Mouse (Mus musculus): ENCODE results near the gene Prkar1a.

The Prkar1a gene

DNA sequence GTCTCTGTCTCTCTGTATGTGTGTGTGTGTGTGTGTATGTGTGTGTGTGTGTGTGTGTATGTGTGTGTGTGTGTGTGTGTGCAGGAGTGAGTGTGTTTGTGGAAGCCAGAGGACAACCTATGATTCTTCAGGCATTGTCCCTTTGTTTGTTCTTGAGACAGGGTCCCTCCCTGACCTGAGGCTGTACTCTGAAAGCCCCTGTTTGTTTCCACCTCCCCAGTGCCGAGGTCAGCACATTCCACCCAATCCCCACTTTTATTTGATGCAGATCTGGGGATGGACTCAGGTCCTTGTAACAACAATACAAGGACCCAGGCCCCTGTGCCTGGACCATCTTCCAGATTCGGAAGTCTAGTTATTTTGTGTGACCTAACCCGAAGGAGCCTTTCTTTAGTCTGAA is 58.2 kb downstream of the Prkar1a start:
- DNase-seq: no peak

DNA sequence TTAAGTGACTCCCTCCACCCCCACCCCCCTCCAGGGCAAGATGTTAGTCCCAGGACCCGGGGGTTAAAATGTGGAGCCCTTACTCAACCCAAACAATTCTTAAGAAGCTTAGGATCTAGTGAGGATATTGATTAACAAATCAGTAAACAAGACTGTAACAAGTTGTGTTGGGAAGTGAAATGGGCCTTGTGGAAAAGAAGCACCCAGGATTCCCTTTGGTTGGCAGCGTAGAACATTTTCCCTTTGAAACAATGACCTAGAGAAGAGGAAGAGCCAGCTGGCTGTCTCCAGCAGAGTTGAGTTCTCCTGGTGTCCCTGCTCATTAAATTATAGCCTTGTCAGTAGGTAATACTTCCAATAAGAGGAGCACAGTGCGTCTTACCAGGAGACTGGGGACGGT is 59.6 kb downstream of the Prkar1a start:
- DNase-seq: no peak

DNA sequence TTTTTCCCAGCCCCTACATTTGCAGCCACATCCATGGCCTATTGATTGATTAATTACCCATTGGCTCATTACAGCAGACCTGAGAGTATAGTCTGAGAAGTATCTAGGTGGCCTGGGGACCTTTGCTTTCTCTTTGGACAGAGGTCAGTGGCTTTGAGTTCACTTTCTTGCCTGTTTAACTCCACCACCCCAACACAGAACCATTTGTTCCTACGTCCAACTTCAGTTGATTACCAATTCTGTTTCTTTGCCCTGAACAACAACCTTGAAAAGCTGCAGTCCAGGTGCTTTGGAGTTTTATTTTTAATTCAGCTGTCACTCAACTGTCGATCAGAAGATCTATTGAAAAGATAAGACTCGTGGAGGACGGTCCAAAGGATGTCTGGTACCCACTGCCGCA is 60.3 kb downstream of the Prkar1a start:
- DNase-seq: no peak

DNA sequence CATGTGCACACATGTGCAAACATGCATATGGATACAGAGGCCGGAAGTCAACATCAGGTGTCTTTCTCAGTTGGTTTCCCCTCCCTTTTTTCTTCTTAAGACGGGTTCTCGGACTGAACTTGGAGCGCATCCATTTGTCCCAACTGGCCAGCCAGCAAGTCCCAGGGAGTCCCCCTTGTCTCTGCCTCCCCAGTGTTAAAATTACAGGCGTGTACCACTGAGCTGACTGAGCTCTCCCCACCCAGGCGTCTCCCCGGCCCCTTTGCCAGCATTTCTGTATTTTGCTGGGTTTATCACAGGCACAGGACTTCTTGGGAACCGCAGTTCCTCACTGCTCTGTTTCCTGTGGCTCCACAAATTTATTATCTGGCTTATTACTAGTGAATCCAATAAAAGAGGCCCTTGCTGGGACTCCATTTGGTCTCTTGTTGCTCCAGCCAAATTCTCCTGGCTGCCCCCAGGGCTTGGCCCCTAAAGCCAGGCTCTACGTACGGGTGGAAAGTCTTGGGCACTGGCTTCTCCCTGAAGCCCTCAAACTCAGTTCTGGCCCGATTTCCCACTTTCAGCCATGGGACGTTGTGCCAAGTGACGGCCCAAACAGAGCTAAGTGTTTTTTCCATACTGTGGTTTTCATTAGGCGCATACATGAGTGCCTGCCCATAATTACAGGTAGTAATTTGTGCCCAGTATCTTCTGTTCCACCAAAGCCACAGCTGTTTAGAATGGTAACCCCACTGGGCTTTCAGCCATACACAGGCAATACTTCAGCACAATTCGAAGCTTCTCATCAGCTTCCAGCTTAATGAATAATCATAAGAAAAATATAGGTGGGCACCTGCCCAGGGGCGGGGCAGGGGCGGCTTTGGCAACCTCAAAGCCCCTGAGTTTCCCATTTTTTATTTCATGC is 65.4 kb downstream of the Prkar1a start:
- no peak for DNase-seq

DNA sequence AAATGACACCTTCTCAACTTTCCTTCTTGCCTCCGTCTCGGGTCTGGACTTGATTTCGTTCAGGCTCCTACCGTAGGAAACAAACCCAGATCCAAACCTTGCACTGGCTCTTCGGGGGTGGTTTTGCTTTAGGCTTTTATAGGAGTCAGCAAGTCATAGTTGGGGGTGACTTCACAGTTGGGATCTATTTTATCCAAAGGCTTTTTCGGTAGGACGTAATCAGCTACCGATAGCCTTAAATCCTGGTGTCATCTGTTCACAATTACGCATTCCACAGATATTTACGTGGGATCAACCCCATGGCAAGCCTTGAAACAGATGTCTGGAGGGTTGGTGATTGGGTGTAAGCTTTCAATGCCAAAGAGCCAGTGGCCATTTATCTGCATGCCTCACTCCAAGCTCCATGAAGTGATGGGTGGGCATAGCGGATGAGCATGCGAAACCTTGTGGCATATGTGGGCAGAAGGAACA is 66.1 kb downstream of the Prkar1a start:
- no peak for DNase-seq

DNA sequence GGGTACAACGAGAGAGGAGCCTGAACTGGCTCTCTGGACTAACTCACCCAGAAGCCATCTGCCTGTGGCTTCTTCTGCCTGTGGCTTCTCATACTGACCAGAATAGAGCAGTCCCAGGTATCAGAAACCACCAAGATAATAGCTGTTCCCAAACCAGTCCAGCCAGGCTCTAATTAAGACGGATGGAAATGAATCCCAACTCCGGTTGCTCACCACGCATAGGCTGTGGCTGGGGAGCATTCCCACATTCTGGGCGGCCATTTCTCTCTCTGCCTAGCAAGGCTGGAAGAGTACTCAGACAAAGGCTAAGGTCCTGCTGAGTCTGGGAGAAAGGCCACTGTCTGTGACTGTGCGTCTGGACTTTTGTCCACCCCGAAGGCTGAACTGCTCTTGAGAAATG is 67.8 kb downstream of the Prkar1a start:
- no peak for DNase-seq

DNA sequence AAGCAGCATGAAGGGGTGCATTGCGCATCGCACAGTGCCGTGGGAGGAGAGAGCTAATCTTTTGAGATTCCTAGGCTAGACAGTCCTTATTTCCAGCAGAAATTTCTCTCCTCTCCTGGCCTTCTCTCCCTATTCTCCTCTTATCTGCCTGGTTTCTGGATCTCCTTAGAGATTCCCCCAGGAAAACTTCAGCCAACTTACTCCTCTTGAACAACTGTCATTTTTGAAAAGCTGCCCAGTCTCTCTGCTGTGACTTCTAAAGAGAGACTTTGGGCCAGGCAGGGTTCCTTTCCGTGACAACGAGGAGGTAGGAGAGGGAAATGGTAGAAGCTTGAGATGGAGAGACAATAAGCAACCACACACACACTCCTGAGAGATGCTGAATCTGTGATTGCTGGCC is 68.2 kb downstream of the Prkar1a start:
- no peak for DNase-seq

DNA sequence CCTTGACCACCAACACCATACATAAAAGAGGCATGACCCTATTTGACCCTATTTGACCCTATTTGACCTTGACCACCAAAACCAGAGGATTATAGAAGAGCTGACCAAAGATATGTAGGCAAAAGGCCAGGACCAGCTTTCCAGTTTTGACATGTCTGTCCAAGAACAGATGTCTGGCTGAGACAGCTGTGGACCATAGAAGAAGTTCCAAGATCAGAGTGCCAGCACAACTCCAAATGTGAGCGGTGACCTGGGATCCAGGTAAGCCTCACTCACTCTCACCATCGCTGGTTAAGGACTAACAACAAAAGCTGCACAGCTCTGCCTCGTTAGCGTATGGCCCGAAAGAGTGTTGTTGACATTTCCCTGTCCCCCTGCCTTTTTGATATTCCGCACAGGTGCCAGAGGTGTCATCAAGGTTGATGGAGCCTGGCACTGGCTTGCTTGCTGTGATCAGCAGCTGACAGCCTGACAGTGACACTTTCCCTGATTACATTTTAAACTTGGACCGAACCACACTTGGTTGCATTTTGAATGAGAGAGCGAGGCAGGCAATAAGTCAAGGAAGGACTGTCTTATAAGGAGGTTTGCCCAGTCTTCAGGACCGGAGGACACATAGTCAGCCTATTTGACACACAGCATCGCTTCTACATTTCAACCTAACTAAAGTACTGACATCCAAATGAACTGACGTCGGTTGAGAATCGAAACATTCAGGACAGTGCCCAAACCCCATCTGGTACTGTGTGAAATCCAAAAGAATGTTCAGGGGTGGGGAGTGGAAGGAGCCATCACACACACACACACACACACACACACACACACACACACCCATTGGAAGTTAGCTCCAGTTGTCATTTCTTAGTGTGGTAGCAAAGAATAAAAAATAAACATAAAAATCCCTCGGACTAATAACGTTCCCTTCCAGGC is 69.0 kb downstream of the Prkar1a start:
- no peak for DNase-seq

Measured in right cerebral cortex, postnatal 4 days (tissue).